Mouse (Mus musculus) brown adipose tissue, adult 24 weeks (tissue): ENCODE data around the gene Grrp1. TPM values are rescaled to one million over a fixed set of nuclear protein-coding genes. Genes with fewer than 3 reads are reported as not detected.

Experiments
- H3K27ac ChIP-seq: fragments of 200-500 bp; replicated peaks from 2 replicates; pipeline ENCODE4 v1.5.1; 2012; ENCODE audit warnings: low read depth, mild to moderate bottlenecking, low read length
- H3K4me1 ChIP-seq: fragments of 200-500 bp; 2 replicates; pipeline ENCODE4 v1.6.1; 2012; ENCODE audit warnings: low read length, mixed read lengths; ENCODE audit not compliant: control insufficient read depth, insufficient read depth, insufficient read length
- H3K4me3 ChIP-seq: fragments of 200-500 bp; 2 replicates; pipeline ENCODE4 v1.5.1; 2012; ENCODE audit warnings: low read depth, mild to moderate bottlenecking, low read length, moderate library complexity; ENCODE audit not compliant: insufficient read depth
- polyA plus RNA-seq: library from polyadenylated mRNA; stranded (reverse); fragments of >200 nt; gene quantifications from 2 replicates; pipeline ENCODE4 v1.2.4, GENCODE M21; 2012; ENCODE audit not compliant: missing spikeins, insufficient read depth, insufficient read length

The Grrp1 gene
- polyA plus RNA-seq, 1 experiment, result 2.8 TPM

GRCm38 (mm10) chr4:134254835-134255234 lies 929 bp upstream of the Grrp1 start:
- Histone ChIP-seq H3K27ac (0 out of 2 replicates have a peak overlapping the region, but pooled peaks have one; percentile 94), H3K4me3 (no peak overlapping the region), H3K4me1 (peaks cover 5% of the 10 kb centered on the region)

GRCm38 (mm10) chr4:134252911-134253721 lies 790 bp downstream of the Grrp1 start:
- H3K27ac ChIP-seq, result peak overlapping the region; percentile 89
- peak overlapping the region; percentile 80 for H3K4me3 ChIP-seq
- peaks cover 5% of the 10 kb centered on the region for H3K4me1 ChIP-seq

- H3K4me1 ChIP-seq, result peaks cover 5% of the 10 kb centered on the region
- H3K4me3 ChIP-seq, result peak overlapping the region; percentile 80
- H3K27ac ChIP-seq, result peak overlapping the region; percentile 89
Measured at GRCm38 (mm10) chr4:134252131-134252910, 1.6 kb downstream of the Grrp1 start.

- H3K27ac ChIP-seq, result peak overlapping the region; percentile 89
Measured at GRCm38 (mm10) chr4:134251241-134252130, 2.4 kb downstream of the Grrp1 start.

GRCm38 (mm10) chr4:134250930-134251240 lies 3.0 kb downstream of the Grrp1 start:
- Histone ChIP-seq H3K4me1 (peaks cover 5% of the 10 kb centered on the region), H3K27ac (no peak overlapping the region), H3K4me3 (peak overlapping the region; percentile 80)

More at GRCm38 (mm10) chr4:134251241-134252130, 2.4 kb downstream of the Grrp1 start:
- Histone ChIP-seq H3K4me1 (peaks cover 5% of the 10 kb centered on the region), H3K4me3 (peak overlapping the region; percentile 80)

GRCm38 (mm10) chr4:134250116-134250929 lies 3.6 kb downstream of the Grrp1 start:
- no peak overlapping the region for H3K27ac ChIP-seq
- peak overlapping the region; percentile 80 for H3K4me3 ChIP-seq
- H3K4me1 ChIP-seq, result peaks cover 5% of the 10 kb centered on the region

- Histone ChIP-seq H3K4me3 (peak overlapping the region; percentile 43), H3K4me1 (peaks cover 3% of the 10 kb centered on the region), H3K27ac (no peak overlapping the region)
Measured at GRCm38 (mm10) chr4:134249651-134250050, 4.3 kb downstream of the Grrp1 start.

GRCm38 (mm10) chr4:134246719-134247258 lies 7.1 kb downstream of the Grrp1 start, which contains the start of gene Gm30191:
Gene Gm30191, plus strand, starts transcription at chr4:134246935.
- Histone ChIP-seq H3K27ac (no peak within 1 kb of the TSS), H3K4me3 (no peak within 1 kb of the TSS), H3K4me1 (peaks cover 5% of the 10 kb centered on the region)

GRCm38 (mm10) chr4:134246256-134246655 lies 7.7 kb downstream of the Grrp1 start:
- Histone ChIP-seq H3K27ac (no peak overlapping the region), H3K4me3 (no peak overlapping the region)

GRCm38 (mm10) chr4:134245148-134245843 lies 8.6 kb downstream of the Grrp1 start, which contains the start of gene Zfp593:
Gene Zfp593, minus strand, starts transcription at chr4:134245592.
- peaks cover 5% of the 10 kb centered on the region for H3K4me1 ChIP-seq
- H3K27ac ChIP-seq, result no peak within 1 kb of the TSS
- H3K4me3 ChIP-seq, result peak within 1 kb of the TSS; percentile 93

More at GRCm38 (mm10) chr4:134246256-134246655, 7.7 kb downstream of the Grrp1 start:
- peaks cover 5% of the 10 kb centered on the region for H3K4me1 ChIP-seq

- H3K4me3 ChIP-seq, result peak within 1 kb of the TSS; percentile 93
- H3K27ac ChIP-seq, result no peak within 1 kb of the TSS
- peaks cover 5% of the 10 kb centered on the region for H3K4me1 ChIP-seq
Measured at GRCm38 (mm10) chr4:134243516-134244250, 10.2 kb downstream of the Grrp1 start, which contains the start of gene E130218I03Rik. Gene E130218I03Rik, plus strand, starts transcription at chr4:134243662.

- H3K27ac ChIP-seq, result no peak overlapping the region
- no peaks in the 10 kb centered on the region for H3K4me1 ChIP-seq
- no peak overlapping the region for H3K4me3 ChIP-seq
Measured at GRCm38 (mm10) chr4:134238686-134239085, 15.2 kb downstream of the Grrp1 start.

- Histone ChIP-seq H3K4me1 (no peaks in the 10 kb centered on the region), H3K4me3 (no peak within 1 kb of the TSS; the same call in 1 of the 2 replicates), H3K27ac (no peak within 1 kb of the TSS)
Measured at GRCm38 (mm10) chr4:134238279-134238651, 15.6 kb downstream of the Grrp1 start, which contains the start of gene Cnksr1. Gene Cnksr1, minus strand, starts transcription at chr4:134238399.
